Mouse (Mus musculus): ENCODE results near the gene Ube3b. TPM values are rescaled to one million over a fixed set of nuclear protein-coding genes. Genes with fewer than 3 reads are reported as not detected.

Ube3b gene
- total and polyA plus RNA-seq, 3 experiments, result 11.7 to 29.8 (median 22.1) TPM

DNA sequence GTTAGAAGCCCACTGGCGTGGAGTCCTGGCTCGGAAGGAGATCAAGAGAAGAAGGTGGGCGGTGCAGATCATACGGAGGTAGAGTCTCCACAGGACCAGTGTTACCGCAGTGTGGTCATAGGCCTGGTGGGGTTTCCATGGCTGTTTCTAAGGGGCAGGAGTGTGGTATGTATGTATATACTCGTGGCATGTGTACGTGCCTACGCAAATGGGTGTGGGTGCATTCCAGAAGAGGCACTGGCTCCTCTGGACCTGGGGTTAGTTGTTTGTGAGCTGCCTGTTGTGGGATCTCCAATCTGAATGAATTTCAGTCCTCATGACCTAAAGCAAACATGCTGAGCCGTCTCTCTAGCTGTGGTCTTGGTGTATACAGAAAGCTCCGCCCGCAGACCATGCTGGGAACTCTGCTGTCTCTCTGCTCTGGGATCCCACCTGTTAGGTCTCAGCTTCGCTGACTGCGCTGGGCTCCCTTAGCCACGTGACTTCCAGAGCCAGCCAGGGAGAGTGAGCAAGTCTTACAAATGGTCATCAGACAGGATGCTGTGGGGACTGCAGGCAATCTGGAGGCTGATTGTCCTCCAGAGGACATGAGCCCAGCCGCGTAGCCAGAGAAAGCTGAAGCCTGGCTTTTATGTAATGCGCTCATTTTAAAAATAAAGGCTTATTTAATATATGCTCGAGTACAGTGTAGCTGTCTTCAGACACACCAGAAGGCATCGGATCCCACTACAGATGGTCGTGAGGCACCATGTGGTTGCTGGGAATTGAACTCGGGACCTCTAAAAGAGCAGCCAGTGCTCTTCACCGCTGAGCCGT is 23.3 kb upstream of the Ube3b start:
- DNase-seq (ENCODE audit: extremely low read depth), result no peak
- Histone ChIP-seq H3K4me1 (ENCODE audit: control insufficient read depth in 1 of 2, insufficient read depth in 2 of 2) (no peaks in the 10 kb centered on the region), H3K79me2 (replicated peaks; ENCODE audit: control insufficient read depth, extremely low read depth, insufficient read depth, poor library complexity, severe bottlenecking) (no peaks in the 10 kb centered on the region), H3K4me2 (ENCODE audit: insufficient read depth, low read depth, poor library complexity, severe bottlenecking) (no peak overlapping the region), H3K27ac (ENCODE audit: insufficient read depth, low read depth) (no peak overlapping the region), H3K4me3 (replicated peaks in 1 of 3; ENCODE audit: low read depth in 2 of 3, low read length in 2 of 3, poor library complexity in 1 of 3) (no peak overlapping the region), H3K9ac (ENCODE audit: insufficient read depth, low read depth) (no peak overlapping the region), H3K27me3 (replicated peaks) (no peaks in the 10 kb centered on the region), H3K9me3 (replicated peaks; ENCODE audit: low read length) (no peaks in the 10 kb centered on the region), H3K36me3 (replicated peaks in 1 of 2; ENCODE audit: control insufficient read depth in 1 of 2, insufficient read depth in 1 of 2, low read length in 1 of 2) (peaks cover 3 to 78% of the 10 kb centered on the region in 2 experiments)
- in situ Hi-C loops (cut with MboI; ENCODE audit: low pct_ligation_motif_present, low pct_unique_long_range_greater_than_20kb, low sequenced_read_pairs), result no loop called here
- TF ChIP-seq BHLHE40 (IDR thresholded peaks at IDR 0.05; ENCODE audit: low read depth, low read length) (no peak), IRF4 (IDR thresholded peaks at IDR 0.05; ENCODE audit: low read depth, low read length) (no peak), USF1 (IDR thresholded peaks at IDR 0.05; ENCODE audit: low read depth, low read length) (no peak)
- dilution Hi-C loops (cut with MboI; ENCODE audit: extremely low pct_ligation_motif_present, extremely low pct_unique_long_range_greater_than_20kb, low sequenced_read_pairs), result no loop called here

DNA sequence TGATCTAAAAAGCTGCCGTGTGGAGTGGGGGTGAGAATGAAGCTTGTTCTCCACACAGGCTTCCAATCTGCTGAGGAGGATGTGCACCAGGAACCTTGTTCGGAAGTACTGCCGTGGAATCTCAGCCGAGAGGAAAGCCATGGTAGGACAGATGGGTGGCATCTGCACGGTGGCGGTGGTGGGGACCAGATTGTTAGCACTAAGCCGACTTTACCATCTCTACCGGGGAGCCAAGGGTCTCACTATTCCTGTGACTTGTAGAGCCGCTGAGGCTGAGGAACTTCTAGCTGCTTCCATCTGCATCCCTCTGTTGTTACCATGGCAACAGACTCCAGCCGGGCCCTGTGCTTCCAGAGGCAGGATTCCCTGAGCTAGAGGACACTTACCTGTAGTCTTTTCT is 21.6 kb upstream of the Ube3b start:
- Histone ChIP-seq H3K36me3 (replicated peaks in 1 of 2; ENCODE audit: control insufficient read depth in 1 of 2, insufficient read depth in 1 of 2, low read length in 1 of 2) (peaks cover 10 to 89% of the 10 kb centered on the region in 2 experiments), H3K27me3 (replicated peaks) (no peaks in the 10 kb centered on the region), H3K27ac (ENCODE audit: insufficient read depth, low read depth) (no peak overlapping the region), H3K4me3 (replicated peaks in 1 of 3; ENCODE audit: low read depth in 2 of 3, low read length in 2 of 3, poor library complexity in 1 of 3) (no peak overlapping the region), H3K4me1 (ENCODE audit: control insufficient read depth in 1 of 2, insufficient read depth in 2 of 2) (no peaks in the 10 kb centered on the region), H3K79me2 (replicated peaks; ENCODE audit: control insufficient read depth, extremely low read depth, insufficient read depth, poor library complexity, severe bottlenecking) (no peaks in the 10 kb centered on the region), H3K4me2 (ENCODE audit: insufficient read depth, low read depth, poor library complexity, severe bottlenecking) (no peak overlapping the region), H3K9ac (ENCODE audit: insufficient read depth, low read depth) (no peak overlapping the region), H3K9me3 (replicated peaks; ENCODE audit: low read length) (no peaks in the 10 kb centered on the region)
- DNase-seq (ENCODE audit: extremely low read depth), result no peak
- in situ Hi-C loops (cut with MboI; ENCODE audit: low pct_ligation_motif_present, low pct_unique_long_range_greater_than_20kb, low sequenced_read_pairs) (no loop called here), dilution Hi-C loops (cut with MboI; ENCODE audit: extremely low pct_ligation_motif_present, extremely low pct_unique_long_range_greater_than_20kb, low sequenced_read_pairs) (no loop called here)
- no peak for TF ChIP-seq KAT2A (IDR thresholded peaks at IDR 0.05; ENCODE audit: insufficient replicate concordance, low read length)

DNA sequence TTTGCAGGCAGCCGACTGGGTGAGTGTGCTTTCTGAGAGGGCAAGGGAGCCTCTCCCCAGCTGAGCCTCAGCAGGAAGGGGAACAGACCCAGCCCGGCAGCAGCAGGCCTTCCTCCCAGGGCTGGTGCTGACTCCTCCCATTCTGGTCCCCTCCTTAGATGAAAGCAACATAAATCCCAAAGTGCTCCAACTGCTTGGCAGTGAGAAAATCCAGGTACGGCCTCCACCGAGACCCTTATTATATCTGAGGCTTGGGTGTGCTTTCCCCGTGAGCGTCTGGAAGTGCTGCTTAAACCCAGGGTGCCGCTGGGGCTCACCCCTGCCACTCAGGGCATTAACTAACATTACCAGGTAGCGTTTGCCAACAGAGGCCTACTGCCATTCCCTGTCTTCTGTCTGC is 20.8 kb upstream of the Ube3b start:
- no peak overlapping the region for H3K27ac ChIP-seq (ENCODE audit: insufficient read depth, low read depth)
- no peaks in the 10 kb centered on the region for H3K4me1 ChIP-seq (ENCODE audit: control insufficient read depth in 1 of 2, insufficient read depth in 2 of 2)
- H3K27me3 ChIP-seq (replicated peaks), result no peaks in the 10 kb centered on the region
- peaks cover 12 to 89% of the 10 kb centered on the region in 2 experiments for H3K36me3 ChIP-seq (replicated peaks in 1 of 2; ENCODE audit: control insufficient read depth in 1 of 2, insufficient read depth in 1 of 2, low read length in 1 of 2)
- dilution Hi-C loops (cut with MboI; ENCODE audit: extremely low pct_ligation_motif_present, extremely low pct_unique_long_range_greater_than_20kb, low sequenced_read_pairs), result no loop called here
- no peak overlapping the region for H3K9ac ChIP-seq (ENCODE audit: insufficient read depth, low read depth)
- in situ Hi-C loops (cut with MboI; ENCODE audit: low pct_ligation_motif_present, low pct_unique_long_range_greater_than_20kb, low sequenced_read_pairs), result no loop called here
- H3K4me3 ChIP-seq (replicated peaks in 1 of 3; ENCODE audit: low read depth in 2 of 3, low read length in 2 of 3, poor library complexity in 1 of 3), result no peak overlapping the region
- TF ChIP-seq TCF12 (IDR thresholded peaks at IDR 0.05; ENCODE audit: low read depth, low read length), result no peak
- no peak for TF ChIP-seq ETS1 (conservative IDR thresholded peaks at IDR 0.05; ENCODE audit: low read depth, low read length)
- TF ChIP-seq JUND (conservative IDR thresholded peaks at IDR 0.05; ENCODE audit: low read depth, low read length), result no peak
- TF ChIP-seq CHD1 (IDR thresholded peaks at IDR 0.05; ENCODE audit: low read depth, low read length), result no peak
- TF ChIP-seq CTCF (conservative IDR thresholded peaks at IDR 0.05 in 1 of 2, IDR thresholded peaks at IDR 0.05 in 1 of 2; ENCODE audit: low read depth in 2 of 2, low read length in 2 of 2), result no peak
- TF ChIP-seq NELFE (IDR thresholded peaks at IDR 0.05; ENCODE audit: low read depth, low read length), result no peak
- no peak for TF ChIP-seq MYC (IDR thresholded peaks at IDR 0.05; ENCODE audit: low read depth, low read length)
- no peak for TF ChIP-seq E2F4 (IDR thresholded peaks at IDR 0.05; ENCODE audit: insufficient replicate concordance, low read depth, low read length)
- TF ChIP-seq USF2 (conservative IDR thresholded peaks at IDR 0.05; ENCODE audit: low read depth, low read length), result no peak
- TF ChIP-seq SMC3 (IDR thresholded peaks at IDR 0.05; ENCODE audit: low read depth, low read length), result no peak
- TF ChIP-seq ZNF384 (IDR thresholded peaks at IDR 0.05; ENCODE audit: low read depth, low read length), result no peak
- TF ChIP-seq USF1 (IDR thresholded peaks at IDR 0.05; ENCODE audit: low read depth, low read length), result no peak
- H3K4me2 ChIP-seq (ENCODE audit: insufficient read depth, low read depth, poor library complexity, severe bottlenecking), result no peak overlapping the region
- no peaks in the 10 kb centered on the region for H3K79me2 ChIP-seq (replicated peaks; ENCODE audit: control insufficient read depth, extremely low read depth, insufficient read depth, poor library complexity, severe bottlenecking)
- DNase-seq (ENCODE audit: extremely low read depth), result no peak
- no peaks in the 10 kb centered on the region for H3K9me3 ChIP-seq (replicated peaks; ENCODE audit: low read length)

All from CH12.LX (cell line).